Mouse (Mus musculus) midbrain, embryonic 10.5 days (tissue): ENCODE results near the gene Eya4. TPM values are rescaled to one million over a fixed set of nuclear protein-coding genes. Genes with fewer than 3 reads are reported as not detected.

Experiments
- DNase-seq: peaks from one replicate; pipeline ENCODE4 v3.0.0-alpha.2; 2017; ENCODE audit warnings: low spot score
- H3K27ac ChIP-seq: fragments of 300-500 bp; sonication (generic); replicated peaks from 2 replicates; pipeline ENCODE4 v1.5.1; 2016; ENCODE audit warnings: mild to moderate bottlenecking
- H3K27me3 ChIP-seq: fragments of 300-500 bp; sonication (generic); 2 replicates; pipeline ENCODE4 v1.6.1; 2016; ENCODE audit warnings: low read depth, mild to moderate bottlenecking; ENCODE audit not compliant: poor library complexity, severe bottlenecking
- H3K36me3 ChIP-seq: fragments of 300-500 bp; sonication (generic); 2 replicates; pipeline ENCODE4 v1.6.1; 2016; ENCODE audit warnings: mild to moderate bottlenecking, moderate library complexity
- H3K4me1 ChIP-seq: fragments of 300-500 bp; sonication (generic); 2 replicates; pipeline ENCODE4 v1.6.1; 2016
- H3K4me3 ChIP-seq: fragments of 300-500 bp; sonication (generic); 2 replicates; pipeline ENCODE4 v1.5.1; 2016; ENCODE audit warnings: mild to moderate bottlenecking, moderate library complexity
- H3K9me3 ChIP-seq: fragments of 300-500 bp; sonication (generic); replicated peaks from 2 replicates; pipeline ENCODE4 v1.6.1; 2016; ENCODE audit warnings: mild to moderate bottlenecking
- WGBS: fragments of 180-500 bp; shearing (Covaris S2); methylation state at CpG from one replicate; pipeline ENCODE4 v1.1.7; 2016; 5-methylcytosine and 5-hydroxymethylcytosine counted together
- polyA plus RNA-seq: library from polyadenylated mRNA; unstranded; fragments of >200 nt; fragmentation: Nextera tagmentation; extraction: Ambion mirVana; gene quantifications from 2 replicates; pipeline ENCODE4 v1.2.1, GENCODE M21; 2016

The Eya4 gene
- polyA plus RNA-seq, 1 experiment from 2014 or later: 2.3 TPM

DNA sequence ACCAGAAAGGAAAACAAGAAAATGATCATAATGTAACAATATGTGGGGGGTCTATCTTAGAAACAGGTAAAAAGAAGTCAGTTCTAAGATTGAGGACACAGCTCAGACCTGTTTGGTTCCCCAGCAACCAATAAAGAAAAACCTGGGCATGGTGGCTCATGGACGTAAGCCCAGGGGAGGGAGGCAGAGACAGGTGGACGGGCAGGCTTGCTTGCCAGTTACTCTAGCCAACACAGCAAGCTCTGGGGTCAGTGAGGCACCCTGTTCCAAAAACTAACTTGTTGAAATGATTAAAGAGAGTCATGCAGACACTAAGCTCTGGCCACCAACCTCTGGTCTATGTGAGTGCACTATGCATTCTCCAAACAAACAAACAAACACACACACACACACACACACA is 139.2 kb downstream of the Eya4 start:
- Histone ChIP-seq H3K9me3 (no peaks in the 10 kb centered on the region), H3K4me3 (no peak overlapping the region), H3K27ac (no peak overlapping the region), H3K4me1 (no peaks in the 10 kb centered on the region), H3K27me3 (no peaks in the 10 kb centered on the region), H3K36me3 (no peaks in the 10 kb centered on the region)
- DNase-seq: no peak
- WGBS: 87% methylated on average over 2 of the region's 2 CpGs

DNA sequence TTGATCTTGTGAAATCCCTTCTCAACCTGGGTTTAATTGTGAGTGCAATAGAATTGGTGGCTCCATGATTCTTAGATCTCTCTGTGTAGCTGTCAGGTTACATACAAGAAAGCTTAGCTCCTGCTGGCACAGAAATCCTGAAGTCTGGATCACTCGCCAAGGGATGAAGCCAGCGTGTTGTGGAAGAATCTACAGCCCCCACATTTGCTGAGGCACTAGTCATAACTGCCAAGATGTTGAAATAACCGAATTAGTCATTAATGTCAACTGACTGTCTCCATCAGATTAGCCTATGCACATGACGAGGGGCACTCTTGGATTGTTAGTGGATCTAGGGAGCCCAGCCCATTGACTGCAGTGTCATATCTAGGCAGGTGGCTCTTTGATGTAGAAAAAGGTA is 146.7 kb downstream of the Eya4 start:
- Histone ChIP-seq H3K4me1 (no peaks in the 10 kb centered on the region), H3K27me3 (no peaks in the 10 kb centered on the region), H3K9me3 (no peaks in the 10 kb centered on the region), H3K4me3 (no peak overlapping the region), H3K36me3 (no peaks in the 10 kb centered on the region), H3K27ac (no peak overlapping the region)
- WGBS: 79% methylated on average over 4 of the region's 4 CpGs
- no peak for DNase-seq

DNA sequence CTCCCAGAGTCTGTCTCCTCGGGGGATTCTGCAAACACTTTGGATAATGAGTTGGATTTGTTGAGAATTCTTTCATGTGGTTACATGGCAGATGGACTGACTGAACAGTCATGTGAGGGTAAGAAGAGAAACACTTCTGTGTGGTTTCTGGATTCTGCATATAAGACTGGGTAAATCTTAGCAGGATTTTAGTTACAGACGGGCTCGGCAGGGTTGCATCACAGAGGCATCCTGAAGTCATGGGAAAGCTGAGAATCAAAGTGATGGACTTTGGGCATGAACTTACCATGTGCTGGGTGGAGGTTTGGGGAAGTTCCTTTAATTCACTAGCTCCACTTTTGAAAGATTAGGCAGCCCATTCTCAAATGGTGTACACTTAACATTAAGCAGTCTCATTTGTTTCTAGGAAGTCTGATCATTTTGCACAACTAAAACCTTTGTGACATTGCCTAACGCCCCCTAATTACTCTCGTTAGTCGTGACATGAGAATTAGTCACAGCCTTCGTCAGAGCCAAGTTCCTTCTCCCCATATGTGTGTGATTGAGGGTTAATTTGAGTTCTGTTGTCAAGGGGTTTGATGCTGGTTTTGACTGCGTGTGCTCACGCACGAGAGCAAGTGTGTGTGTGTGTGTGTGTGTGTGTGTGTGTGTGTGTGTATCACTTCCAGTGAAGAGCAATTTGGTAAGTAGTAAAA is 147.3 kb downstream of the Eya4 start:
- Histone ChIP-seq H3K4me3 (no peak overlapping the region), H3K27ac (no peak overlapping the region), H3K9me3 (no peaks in the 10 kb centered on the region), H3K36me3 (no peaks in the 10 kb centered on the region), H3K27me3 (no peaks in the 10 kb centered on the region), H3K4me1 (no peaks in the 10 kb centered on the region)
- 81% methylated on average over 10 of the region's 10 CpGs for WGBS
- DNase-seq: no peak

DNA sequence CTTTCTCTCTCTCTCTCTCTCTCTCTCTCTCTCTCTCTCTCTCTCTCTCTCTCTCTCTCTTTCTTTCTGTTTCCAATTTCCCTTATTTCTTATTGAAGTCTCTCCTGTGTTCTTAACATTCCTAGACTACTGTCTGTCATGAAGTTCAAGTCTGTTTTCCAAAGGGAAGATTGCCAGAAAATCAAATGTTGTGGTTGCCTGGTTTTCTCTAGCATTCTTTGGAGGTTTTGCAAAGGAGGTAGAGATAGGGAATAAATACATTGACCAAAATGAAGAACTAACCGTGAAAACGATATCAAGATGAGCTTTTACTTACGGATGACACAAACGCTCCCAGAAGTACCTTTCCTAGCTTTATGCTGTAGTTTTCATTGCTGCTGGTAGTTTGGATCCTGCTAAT is 148.0 kb downstream of the Eya4 start:
- H3K27ac ChIP-seq: no peak overlapping the region
- H3K9me3 ChIP-seq: no peaks in the 10 kb centered on the region
- H3K4me3 ChIP-seq: no peak overlapping the region
- whole genome bisulfite sequencing: 95% methylated on average over 4 of the region's 4 CpGs
- no peaks in the 10 kb centered on the region for H3K27me3 ChIP-seq
- H3K36me3 ChIP-seq: no peaks in the 10 kb centered on the region
- no peak for DNase-seq
- H3K4me1 ChIP-seq: no peaks in the 10 kb centered on the region

DNA sequence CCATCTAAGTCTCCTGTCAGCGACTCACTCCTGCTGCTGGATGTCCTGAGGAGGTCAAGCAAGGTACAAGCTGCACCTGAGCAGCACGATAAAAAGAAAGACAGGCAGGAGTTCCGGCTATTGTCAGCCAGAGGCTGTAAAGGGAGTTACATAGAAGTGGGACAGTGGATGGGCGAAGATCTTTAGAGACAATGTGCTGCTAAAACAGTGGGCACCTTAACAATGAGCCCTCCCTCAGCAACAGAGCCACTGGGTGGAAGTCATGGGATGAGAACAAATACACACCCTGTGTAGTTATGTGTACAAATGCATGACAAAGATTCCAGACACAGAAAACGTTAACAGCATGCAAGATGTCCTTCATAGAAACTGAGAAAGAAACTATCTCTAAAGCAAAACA is 152.3 kb downstream of the Eya4 start:
- WGBS: 83% methylated on average over 5 of the region's 5 CpGs
- DNase-seq: no peak
- H3K27me3 ChIP-seq: no peaks in the 10 kb centered on the region
- no peak overlapping the region for H3K4me3 ChIP-seq
- H3K4me1 ChIP-seq: peaks cover 6% of the 10 kb centered on the region
- H3K27ac ChIP-seq: no peak overlapping the region
- no peaks in the 10 kb centered on the region for H3K9me3 ChIP-seq
- no peaks in the 10 kb centered on the region for H3K36me3 ChIP-seq

DNA sequence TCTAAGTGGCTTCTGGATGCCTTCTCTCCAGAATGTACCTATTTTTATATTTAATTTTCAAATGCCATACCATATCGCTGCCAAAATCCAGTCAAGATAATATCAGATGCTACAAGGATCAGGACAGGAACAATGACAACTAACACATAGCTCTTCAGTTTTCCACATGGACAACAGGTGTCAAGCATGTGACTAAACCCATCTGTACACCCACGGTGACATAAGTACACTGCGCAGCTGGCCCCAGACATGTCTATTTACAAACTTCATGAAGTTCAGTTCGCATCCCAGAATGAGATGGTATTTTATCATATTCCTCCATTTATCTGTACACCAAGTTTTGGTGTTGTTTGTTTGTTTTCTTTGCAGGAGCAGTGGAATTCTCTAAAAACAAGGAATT is 154.2 kb downstream of the Eya4 start:
- Histone ChIP-seq H3K27ac (no peak overlapping the region), H3K4me1 (peaks cover 6% of the 10 kb centered on the region), H3K9me3 (no peaks in the 10 kb centered on the region), H3K36me3 (no peaks in the 10 kb centered on the region), H3K27me3 (no peaks in the 10 kb centered on the region), H3K4me3 (no peak overlapping the region)
- WGBS: 91% methylated on average over 4 of the region's 4 CpGs
- DNase-seq: no peak

DNA sequence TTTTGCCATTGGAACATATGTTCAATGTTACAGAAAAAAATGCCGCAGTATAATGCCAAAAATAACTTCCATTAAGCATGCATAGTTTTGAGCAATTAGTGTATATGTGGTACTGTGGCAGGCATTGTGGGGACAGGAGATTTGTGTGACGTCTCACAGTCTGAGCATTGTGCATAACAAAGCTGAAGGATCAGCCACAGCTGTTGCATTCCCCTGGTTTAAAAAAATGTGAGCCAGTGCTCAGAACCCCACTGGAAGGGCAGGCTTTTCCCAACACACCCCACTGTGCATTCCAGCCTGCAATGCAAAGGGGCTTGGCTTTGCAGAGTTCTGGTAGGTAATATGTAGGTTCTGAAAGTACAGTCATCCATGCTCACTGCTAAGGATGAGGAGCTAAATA is 155.2 kb downstream of the Eya4 start:
- H3K27me3 ChIP-seq: no peaks in the 10 kb centered on the region
- H3K36me3 ChIP-seq: no peaks in the 10 kb centered on the region
- peaks cover 6% of the 10 kb centered on the region for H3K4me1 ChIP-seq
- WGBS: 56% methylated on average over 2 of the region's 2 CpGs
- H3K9me3 ChIP-seq: no peaks in the 10 kb centered on the region
- no peak overlapping the region for H3K4me3 ChIP-seq
- H3K27ac ChIP-seq: peak overlapping the region; percentile 47
- peak; percentile 19 for DNase-seq

DNA sequence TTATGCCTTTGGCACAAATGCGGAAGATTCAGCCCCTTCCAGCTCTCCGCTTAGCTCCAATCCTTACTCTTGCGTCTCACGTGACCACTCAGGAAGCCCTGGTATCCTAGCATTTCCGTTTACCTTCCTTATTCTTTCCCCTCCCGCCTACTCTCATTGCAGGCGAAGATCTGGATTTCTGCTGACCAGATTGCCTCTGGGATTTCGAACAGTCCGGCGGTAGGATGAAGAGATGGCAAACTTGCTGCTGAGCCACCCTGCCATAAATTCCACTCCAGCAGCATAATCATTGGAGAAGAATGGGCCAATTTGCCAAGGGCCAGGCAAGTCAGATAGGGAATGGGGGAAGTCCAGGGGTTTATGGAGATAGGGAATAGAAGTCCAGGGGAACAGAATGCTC is 160.8 kb downstream of the Eya4 start:
- WGBS: 87% methylated on average over 10 of the region's 10 CpGs
- DNase-seq: no peak
- Histone ChIP-seq H3K27ac (no peak overlapping the region), H3K9me3 (no peaks in the 10 kb centered on the region), H3K36me3 (no peaks in the 10 kb centered on the region), H3K4me3 (no peak overlapping the region), H3K4me1 (no peaks in the 10 kb centered on the region), H3K27me3 (no peaks in the 10 kb centered on the region)

DNA sequence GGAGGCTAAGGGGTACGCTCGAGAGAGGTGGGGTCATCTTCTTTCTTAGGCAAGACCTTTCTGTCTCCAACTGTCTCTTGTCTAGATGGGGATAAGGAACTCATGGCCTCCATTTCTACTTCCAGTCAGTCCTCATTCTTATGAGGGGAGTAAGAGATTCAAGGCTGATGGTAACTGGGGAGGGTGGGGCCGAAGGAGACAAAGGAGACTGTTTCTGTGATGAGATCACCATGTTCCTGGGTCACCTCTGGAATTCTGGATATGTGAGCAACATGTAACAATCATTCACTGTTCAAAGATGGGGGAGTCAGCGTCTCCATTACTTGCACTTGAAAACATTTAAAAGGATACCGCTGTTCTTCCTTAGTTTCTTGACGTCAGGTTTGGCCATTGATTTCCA is 165.2 kb downstream of the Eya4 start:
- no peaks in the 10 kb centered on the region for H3K9me3 ChIP-seq
- H3K4me3 ChIP-seq: no peak overlapping the region
- no peaks in the 10 kb centered on the region for H3K36me3 ChIP-seq
- H3K27ac ChIP-seq: no peak overlapping the region
- DNase-seq: no peak
- no peaks in the 10 kb centered on the region for H3K27me3 ChIP-seq
- 88% methylated on average over 6 of the region's 6 CpGs for whole genome bisulfite sequencing
- no peaks in the 10 kb centered on the region; the same call in 1 of the 2 replicates for H3K4me1 ChIP-seq

DNA sequence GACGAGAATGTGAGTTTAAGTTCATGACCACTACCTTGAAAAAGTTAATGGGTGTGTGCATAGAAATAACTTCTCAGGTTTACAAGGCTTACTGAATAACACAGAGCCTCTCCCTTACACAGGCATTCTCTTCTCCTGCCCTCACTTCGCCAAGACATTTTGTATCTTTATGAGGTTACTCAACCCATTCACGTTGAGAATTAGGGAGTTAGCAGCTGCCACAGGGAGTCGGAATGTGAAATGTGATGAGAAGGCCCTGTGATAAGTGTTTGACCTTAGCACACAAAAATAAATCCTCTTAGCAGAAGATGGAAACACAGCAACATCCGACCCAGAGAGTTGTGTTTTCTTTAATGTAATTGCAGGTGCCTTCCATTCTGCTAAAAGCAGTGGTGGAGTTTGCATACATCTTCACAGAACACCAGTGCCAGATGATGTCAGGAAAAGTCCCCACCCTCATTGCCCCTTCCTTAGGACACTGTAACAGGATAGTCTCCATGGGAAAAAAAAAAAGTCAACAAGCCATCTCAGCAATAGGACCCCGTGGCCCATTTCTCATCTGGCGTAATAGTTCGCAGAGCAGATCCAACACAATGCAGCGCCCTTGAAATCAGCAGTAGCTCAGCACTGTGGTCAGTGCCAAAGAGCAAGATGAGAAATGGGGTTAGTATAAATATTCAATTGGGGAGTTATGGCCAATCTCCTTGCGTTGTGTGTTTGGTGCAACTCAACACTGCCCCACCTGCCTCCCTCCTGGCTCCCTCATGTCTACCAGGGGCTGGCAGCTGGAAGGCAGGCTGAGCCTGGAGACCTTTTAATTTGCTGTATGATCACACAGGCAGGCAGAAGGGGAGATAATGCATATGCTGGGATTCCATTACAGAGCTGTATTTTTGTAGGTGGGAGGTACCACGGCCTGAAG is 168.8 kb downstream of the Eya4 start:
- DNase-seq: no peak
- Histone ChIP-seq H3K27me3 (no peaks in the 10 kb centered on the region), H3K27ac (no peak overlapping the region), H3K9me3 (no peaks in the 10 kb centered on the region), H3K36me3 (no peaks in the 10 kb centered on the region), H3K4me1 (peaks cover 14% of the 10 kb centered on the region), H3K4me3 (no peak overlapping the region)
- 87% methylated on average over 11 of the region's 11 CpGs for WGBS

DNA sequence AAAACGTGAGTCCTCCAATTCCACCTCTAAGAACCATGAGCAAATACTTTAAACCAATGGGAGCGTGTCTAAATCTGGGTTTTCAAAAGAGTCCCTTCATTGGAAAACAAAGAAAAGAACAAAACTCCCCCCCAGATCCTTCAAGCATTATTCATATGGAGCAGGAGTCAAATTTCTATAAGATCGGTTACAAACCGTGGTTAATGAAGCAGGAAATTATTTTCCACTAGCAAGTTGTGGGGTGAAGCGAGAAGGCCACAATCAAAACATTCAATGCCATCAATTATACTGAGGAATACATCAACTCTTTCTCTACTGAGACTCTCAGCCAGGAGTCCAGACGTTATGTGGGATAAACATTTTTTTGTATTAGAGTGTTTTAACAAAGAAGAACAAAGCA is 171.3 kb downstream of the Eya4 start:
- Histone ChIP-seq H3K27ac (no peak overlapping the region), H3K4me1 (peaks cover 14% of the 10 kb centered on the region), H3K9me3 (no peaks in the 10 kb centered on the region), H3K36me3 (no peaks in the 10 kb centered on the region), H3K4me3 (no peak overlapping the region), H3K27me3 (no peaks in the 10 kb centered on the region)
- 37% methylated on average over 6 of the region's 6 CpGs for WGBS
- DNase-seq: no peak

DNA sequence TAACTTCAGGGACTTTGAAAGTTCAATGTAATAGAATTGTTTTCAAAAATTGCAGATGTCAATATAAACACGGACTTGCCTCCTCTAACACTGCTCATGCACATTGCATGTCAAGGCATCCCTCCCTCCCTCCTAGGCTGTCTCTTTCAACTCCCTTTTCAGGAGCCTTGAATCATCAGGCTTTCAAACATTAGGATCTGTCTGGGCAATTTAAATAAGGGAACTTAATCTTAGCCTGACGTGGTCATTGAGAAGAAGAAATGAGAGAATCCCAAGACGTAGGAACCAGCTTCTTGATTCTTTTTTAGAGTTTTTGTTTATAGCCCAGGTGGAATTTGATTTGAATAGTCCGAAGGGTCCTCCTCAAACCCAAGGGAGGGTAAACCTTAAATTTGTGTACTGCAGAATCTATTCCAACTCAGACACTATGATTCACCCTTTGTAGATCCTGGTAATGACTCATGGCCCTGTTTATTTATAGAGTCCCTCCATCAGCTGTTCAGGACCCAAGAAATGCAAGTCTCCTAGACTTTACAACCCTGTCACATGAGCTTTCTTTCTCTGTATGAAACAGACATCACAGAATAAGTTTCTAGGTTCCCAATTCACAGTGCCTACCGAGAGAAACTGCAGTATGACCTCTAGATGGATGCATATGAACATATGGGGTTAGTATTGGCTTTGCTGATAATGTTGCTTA is 173.1 kb downstream of the Eya4 start:
- WGBS: 78% methylated on average over 5 of the region's 5 CpGs
- no peak overlapping the region for H3K27ac ChIP-seq
- DNase-seq: no peak
- H3K36me3 ChIP-seq: no peaks in the 10 kb centered on the region
- peaks cover 14% of the 10 kb centered on the region for H3K4me1 ChIP-seq
- H3K4me3 ChIP-seq: no peak overlapping the region
- no peaks in the 10 kb centered on the region for H3K27me3 ChIP-seq
- H3K9me3 ChIP-seq: no peaks in the 10 kb centered on the region
